Mouse (Mus musculus): ENCODE results near the gene Zfp839. TPM values are rescaled to one million over a fixed set of nuclear protein-coding genes. Genes with fewer than 3 reads are reported as not detected.

Zfp839 gene
- total and polyA plus RNA-seq, 3 experiments: 4.2 to 5.0 TPM; not detected in 1

- Histone ChIP-seq H3K4me1 (ENCODE audit: control insufficient read depth in 1 of 2, insufficient read depth in 2 of 2, low read length in 2 of 2) (no peaks in the 10 kb centered on the region), H3K36me3 (ENCODE audit: control insufficient read depth in 1 of 2, insufficient read depth in 2 of 2, low read length in 2 of 2) (no peaks in the 10 kb centered on the region), H3K27me3 (ENCODE audit: control insufficient read depth in 1 of 2, insufficient read depth in 2 of 2, low read length in 2 of 2) (no peaks in the 10 kb centered on the region), H3K9me3 (replicated peaks; ENCODE audit: insufficient read depth, low read length) (no peaks in the 10 kb centered on the region), H3K9ac (ENCODE audit: control insufficient read depth, low read depth, low read length, poor library complexity, severe bottlenecking) (no peak overlapping the region), H3K4me3 (ENCODE audit: control insufficient read depth in 1 of 2, insufficient read depth in 1 of 2, low read depth in 2 of 2, low read length in 2 of 2) (no peak overlapping the region), H3K27ac (ENCODE audit: control insufficient read depth, low read depth, low read length) (no peak overlapping the region), H3K79me2 (ENCODE audit: control insufficient read depth, insufficient read depth, low read length, poor library complexity) (no peaks in the 10 kb centered on the region)
- no peak for TF ChIP-seq UBTF (IDR thresholded peaks at IDR 0.05; ENCODE audit: borderline replicate concordance, insufficient read depth, low read depth, low read length)
- TF ChIP-seq GABPA (IDR thresholded peaks at IDR 0.05; ENCODE audit: low read depth, low read length): no peak
- TF ChIP-seq ELF1 (IDR thresholded peaks at IDR 0.05; ENCODE audit: low read depth, low read length): no peak
- TF ChIP-seq MXI1 (IDR thresholded peaks at IDR 0.05; ENCODE audit: low read depth, low read length): no peak
- no peak for TF ChIP-seq TAL1 (IDR thresholded peaks at IDR 0.05; ENCODE audit: low read length)
- TF ChIP-seq RAD21 (IDR thresholded peaks at IDR 0.05; ENCODE audit: low read depth, low read length): no peak
- no peak for TF ChIP-seq BHLHE40 (IDR thresholded peaks at IDR 0.05; ENCODE audit: borderline replicate concordance, low read depth, low read length)
- no peak for TF ChIP-seq MYC (IDR thresholded peaks at IDR 0.05; ENCODE audit: low read depth, low read length)
- TF ChIP-seq NRF1 (IDR thresholded peaks at IDR 0.05; ENCODE audit: insufficient read depth, low read depth, low read length, poor library complexity, severe bottlenecking): no peak
- TF ChIP-seq USF1 (IDR thresholded peaks at IDR 0.05; ENCODE audit: low read depth, low read length): no peak
- no peak for TF ChIP-seq TCF12 (IDR thresholded peaks at IDR 0.05; ENCODE audit: low read depth, low read length)
- no peak for DNase-seq (ENCODE audit: low read depth, low spot score)
These were observed 41.6 kb upstream of the Zfp839 start for GRCm38 (mm10) chr12:110808430-110808829.

- Histone ChIP-seq H3K4me1 (ENCODE audit: control insufficient read depth in 1 of 2, insufficient read depth in 2 of 2, low read length in 2 of 2) (no peaks in the 10 kb centered on the region), H3K27me3 (ENCODE audit: control insufficient read depth in 1 of 2, insufficient read depth in 2 of 2, low read length in 2 of 2) (no peaks in the 10 kb centered on the region), H3K4me3 (ENCODE audit: control insufficient read depth in 1 of 2, insufficient read depth in 1 of 2, low read depth in 2 of 2, low read length in 2 of 2) (no peak overlapping the region), H3K79me2 (ENCODE audit: control insufficient read depth, insufficient read depth, low read length, poor library complexity) (no peaks in the 10 kb centered on the region), H3K27ac (ENCODE audit: control insufficient read depth, low read depth, low read length) (no peak overlapping the region), H3K9ac (ENCODE audit: control insufficient read depth, low read depth, low read length, poor library complexity, severe bottlenecking) (no peak overlapping the region), H3K9me3 (replicated peaks; ENCODE audit: insufficient read depth, low read length) (no peaks in the 10 kb centered on the region), H3K36me3 (ENCODE audit: control insufficient read depth in 1 of 2, insufficient read depth in 2 of 2, low read length in 2 of 2) (no peaks in the 10 kb centered on the region)
- TF ChIP-seq GABPA (IDR thresholded peaks at IDR 0.05; ENCODE audit: low read depth, low read length): no peak
- no peak for TF ChIP-seq USF1 (IDR thresholded peaks at IDR 0.05; ENCODE audit: low read depth, low read length)
- TF ChIP-seq MAX (IDR thresholded peaks at IDR 0.05; ENCODE audit: low read length): no peak
- no peak for TF ChIP-seq CHD2 (IDR thresholded peaks at IDR 0.05; ENCODE audit: low read length)
- TF ChIP-seq POLR2AphosphoS2 (IDR thresholded peaks at IDR 0.05; ENCODE audit: low read length): no peak
- TF ChIP-seq ELF1 (IDR thresholded peaks at IDR 0.05; ENCODE audit: low read depth, low read length): no peak
- no peak for TF ChIP-seq NRF1 (IDR thresholded peaks at IDR 0.05; ENCODE audit: insufficient read depth, low read depth, low read length, poor library complexity, severe bottlenecking)
- TF ChIP-seq CTCF (IDR thresholded peaks at IDR 0.05 in 2 of 3, conservative IDR thresholded peaks at IDR 0.05 in 1 of 3; ENCODE audit: control insufficient read depth in 1 of 3, insufficient read depth in 1 of 3, low read depth in 2 of 3, low read length in 3 of 3, poor library complexity in 1 of 3, severe bottlenecking in 1 of 3): no peak
- no peak for TF ChIP-seq ZC3H11A (IDR thresholded peaks at IDR 0.05; ENCODE audit: low read depth, low read length)
- no peak for DNase-seq (ENCODE audit: low read depth, low spot score)
These were observed 41.2 kb upstream of the Zfp839 start for GRCm38 (mm10) chr12:110808848-110809247.
